Mouse (Mus musculus) midbrain, embryonic 15.5 days (tissue): Measurements from ENCODE around the gene Nudt16. TPM values are rescaled to one million over a fixed set of nuclear protein-coding genes. Genes with fewer than 3 reads are reported as not detected.
"Not testable (repeated sequence)": the region's sequence is repeated elsewhere in the genome, so short reads cannot be mapped to it uniquely, and the experiment has no call there.

Source experiments
- ATAC-seq: fragments of 200-750 bp; cut with Nextera tagmentation; replicated peaks from 2 replicates; pipeline ENCODE4 v1.8.0; 2017; ENCODE audit warnings: moderate TSS enrichment
- H3K27ac ChIP-seq: fragments of 300-500 bp; sonication (generic); 2 replicates; pipeline ENCODE4 v1.5.1; 2015; ENCODE audit warnings: mild to moderate bottlenecking, inconsistent platforms
- H3K27me3 ChIP-seq: fragments of 300-500 bp; sonication (generic); replicated peaks from 2 replicates; pipeline ENCODE4 v1.6.1; 2015; ENCODE audit warnings: inconsistent platforms
- H3K36me3 ChIP-seq: fragments of 300-500 bp; sonication (generic); replicated peaks from 2 replicates; pipeline ENCODE4 v1.6.1; 2015; ENCODE audit warnings: inconsistent platforms
- H3K4me1 ChIP-seq: fragments of 300-500 bp; sonication (generic); 2 replicates; pipeline ENCODE4 v1.6.1; 2015; ENCODE audit warnings: inconsistent platforms
- H3K4me2 ChIP-seq: fragments of 300-500 bp; sonication (generic); 2 replicates; pipeline ENCODE4 v1.6.1; 2015; ENCODE audit warnings: inconsistent platforms, mild to moderate bottlenecking, moderate library complexity
- H3K4me3 ChIP-seq: fragments of 300-500 bp; sonication (generic); 2 replicates; pipeline ENCODE4 v1.5.1; 2015; ENCODE audit warnings: mild to moderate bottlenecking, inconsistent platforms
- H3K9ac ChIP-seq: fragments of 300-500 bp; sonication (generic); 2 replicates; pipeline ENCODE4 v1.6.1; 2015; ENCODE audit warnings: mild to moderate bottlenecking, inconsistent platforms
- H3K9me3 ChIP-seq: fragments of 300-500 bp; sonication (generic); 2 replicates; pipeline ENCODE4 v1.6.1; 2016; ENCODE audit warnings: inconsistent platforms
- WGBS: fragments of 180-500 bp; shearing (Covaris S2); methylation state at CpG from one replicate; pipeline ENCODE4 v1.1.7; 2015; ENCODE audit warnings: mixed read lengths; 5-methylcytosine and 5-hydroxymethylcytosine counted together
- polyA plus RNA-seq: library from polyadenylated mRNA; unstranded; fragments of >200 nt; fragmentation: Nextera tagmentation; extraction: Ambion mirVana; gene quantifications from 2 replicates; pipeline ENCODE4 v1.2.1, GENCODE M21; 2015

Nudt16 gene
- polyA plus RNA-seq = 30.7 and 31.5 TPM in 2 replicates

GRCm38 (mm10) chr9:105131253-105132001, at the start of gene Nudt16:
Gene Nudt16, minus strand, starts transcription at chr9:105131824.
- H3K27me3 ChIP-seq = no peaks in the 10 kb centered on the region
- H3K4me1 ChIP-seq = peaks cover 21% of the 10 kb centered on the region
- under 1% methylated on average over 60 of the region's 60 CpGs for WGBS
- ATAC-seq = peak; percentile 97
- H3K4me2 ChIP-seq = peak within 1 kb of the TSS; percentile 66
- H3K4me3 ChIP-seq = peak within 1 kb of the TSS; percentile 79
- peak within 1 kb of the TSS; percentile 81 for H3K9ac ChIP-seq
- H3K36me3 ChIP-seq = no peaks in the 10 kb centered on the region
- H3K9me3 ChIP-seq = no peaks in the 10 kb centered on the region
- H3K27ac ChIP-seq = peak within 1 kb of the TSS; percentile 90

GRCm38 (mm10) chr9:105144992-105145391, 13.4 kb upstream of the Nudt16 start, which contains the start of gene 1700080E11Rik:
Gene 1700080E11Rik, minus strand, starts transcription at chr9:105145092.
- Histone ChIP-seq H3K4me3 (no peak within 1 kb of the TSS), H3K9me3 (no peaks in the 10 kb centered on the region), H3K36me3 (no peaks in the 10 kb centered on the region), H3K4me1 (no peaks in the 10 kb centered on the region), H3K27ac (no peak within 1 kb of the TSS), H3K9ac (no peak within 1 kb of the TSS), H3K27me3 (no peaks in the 10 kb centered on the region), H3K4me2 (no peak within 1 kb of the TSS)
- ATAC-seq = no peak
- 88% methylated on average over 6 of the region's 6 CpGs for WGBS

DNA sequence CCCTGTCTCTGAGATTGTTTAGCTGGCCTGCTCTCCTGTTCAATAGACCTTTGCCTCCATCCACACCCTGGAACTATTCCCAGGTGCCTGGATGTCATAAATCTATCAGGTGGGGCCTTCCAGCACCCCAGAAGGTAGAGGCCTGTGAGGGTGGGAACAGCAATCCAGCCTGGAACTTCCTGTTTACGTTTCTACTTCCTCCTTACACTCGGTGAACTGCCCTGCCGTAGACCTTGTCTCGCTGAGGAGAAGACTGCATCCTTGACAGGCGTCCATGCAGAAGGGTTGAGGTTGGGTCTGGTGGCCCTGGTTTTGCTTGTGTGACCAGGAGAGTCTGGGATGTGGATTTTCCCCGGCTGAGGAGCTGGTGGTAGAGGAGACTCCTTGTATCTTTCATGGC, 7.6 kb upstream of the Nudt16 start:
- Histone ChIP-seq H3K4me2 (no peak overlapping the region), H3K27me3 (no peaks in the 10 kb centered on the region), H3K4me1 (no peaks in the 10 kb centered on the region), H3K36me3 (no peaks in the 10 kb centered on the region), H3K27ac (no peak overlapping the region), H3K9ac (no peak overlapping the region), H3K9me3 (no peaks in the 10 kb centered on the region), H3K4me3 (no peak overlapping the region)
- 77% methylated on average over 6 of the region's 6 CpGs for WGBS
- no peak for ATAC-seq

DNA sequence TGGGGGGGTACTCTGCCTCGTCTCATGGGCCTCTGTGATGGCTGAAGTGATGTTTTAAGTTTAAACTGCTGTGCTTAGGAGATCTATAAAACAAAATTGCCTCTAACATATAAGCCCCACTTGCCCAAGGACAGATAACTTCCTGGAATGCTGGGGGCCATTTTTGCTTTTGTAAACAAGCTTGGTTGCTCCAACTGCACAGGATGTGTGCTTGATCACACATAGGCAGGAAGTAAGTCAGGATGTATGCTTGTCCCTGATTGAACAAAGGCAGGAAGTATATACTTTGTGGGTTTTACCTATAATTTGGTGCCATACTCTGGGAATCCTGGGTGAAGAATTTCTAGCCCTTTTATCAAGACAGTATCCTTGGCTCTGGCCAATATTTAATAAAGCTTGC, 4.8 kb upstream of the Nudt16 start:
- H3K4me3 ChIP-seq = no peak overlapping the region
- no peak overlapping the region for H3K27ac ChIP-seq
- no peak overlapping the region for H3K4me2 ChIP-seq
- H3K36me3 ChIP-seq = no peaks in the 10 kb centered on the region
- no peaks in the 10 kb centered on the region for H3K9me3 ChIP-seq
- no peaks in the 10 kb centered on the region for H3K27me3 ChIP-seq
- 22% methylated on average over 1 of the region's 1 CpGs for WGBS
- H3K9ac ChIP-seq = no peak overlapping the region
- no peak for ATAC-seq
- peaks cover 6% of the 10 kb centered on the region for H3K4me1 ChIP-seq

DNA sequence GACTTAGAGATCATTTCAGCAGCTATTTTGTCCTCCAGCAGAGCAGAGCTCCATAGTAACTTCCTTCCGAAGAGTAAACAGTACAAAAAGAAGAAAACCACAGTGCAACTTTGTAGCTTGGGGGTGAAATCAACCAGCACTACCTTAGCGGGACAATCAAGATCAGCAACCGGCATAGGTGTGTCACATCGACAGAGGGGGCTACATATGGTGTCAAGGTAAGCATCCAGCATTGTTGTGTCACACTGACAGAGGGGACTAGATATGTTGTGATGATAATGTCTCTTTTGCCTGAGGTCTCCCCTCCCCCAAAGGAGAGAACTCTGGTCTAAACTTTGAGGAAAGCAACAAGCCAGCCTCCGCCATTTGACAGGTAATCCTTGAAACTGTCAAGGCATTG, 2.9 kb upstream of the Nudt16 start:
- H3K9ac ChIP-seq = no peak overlapping the region
- H3K9me3 ChIP-seq = no peaks in the 10 kb centered on the region
- ATAC-seq = no peak
- no peaks in the 10 kb centered on the region for H3K27me3 ChIP-seq
- no peak overlapping the region for H3K27ac ChIP-seq
- 82% methylated on average over 5 of the region's 5 CpGs for WGBS
- no peak overlapping the region for H3K4me2 ChIP-seq
- H3K4me1 ChIP-seq = peaks cover 21% of the 10 kb centered on the region
- H3K36me3 ChIP-seq = no peaks in the 10 kb centered on the region
- no peak overlapping the region for H3K4me3 ChIP-seq

DNA sequence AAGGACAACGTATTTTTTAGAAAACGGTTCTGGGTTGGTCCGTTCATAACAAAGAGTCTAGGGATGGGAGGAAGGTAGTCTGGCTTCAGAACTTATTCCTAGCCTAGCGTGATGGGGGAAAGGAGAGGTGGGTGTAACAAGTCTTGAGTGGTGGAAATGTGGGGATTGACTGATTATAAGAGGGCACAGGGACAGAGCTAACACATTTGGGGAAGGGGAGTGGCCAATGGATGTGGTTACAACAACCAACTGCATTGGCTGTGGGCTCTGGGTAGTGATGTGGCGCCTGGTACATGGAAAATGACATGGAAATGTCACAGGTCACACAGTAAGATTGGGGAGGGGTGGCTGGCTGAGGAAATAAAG, 361 bp upstream of the Nudt16 start:
- H3K4me3 ChIP-seq = peak overlapping the region; percentile 79
- peak; percentile 50 for ATAC-seq
- WGBS = 21% methylated on average over 5 of the region's 5 CpGs
- no peaks in the 10 kb centered on the region for H3K27me3 ChIP-seq
- H3K36me3 ChIP-seq = no peaks in the 10 kb centered on the region
- peak overlapping the region; percentile 90 for H3K27ac ChIP-seq
- no peaks in the 10 kb centered on the region for H3K9me3 ChIP-seq
- peaks cover 21% of the 10 kb centered on the region for H3K4me1 ChIP-seq
- H3K9ac ChIP-seq = peak overlapping the region; percentile 81
- peak overlapping the region; percentile 66 for H3K4me2 ChIP-seq

- 94% methylated on average over 8 of the region's 8 CpGs for WGBS
- Histone ChIP-seq H3K27ac (no peak overlapping the region), H3K4me1 (peaks cover 21% of the 10 kb centered on the region), H3K36me3 (no peaks in the 10 kb centered on the region), H3K27me3 (no peaks in the 10 kb centered on the region), H3K4me3 (no peak overlapping the region), H3K4me2 (peak overlapping the region; percentile 66; the same call in 1 of the 2 replicates), H3K9me3 (no peaks in the 10 kb centered on the region), H3K9ac (no peak overlapping the region)
- 0 out of 2 replicates have a peak, but pooled peaks have one; percentile 6 for ATAC-seq
Measured at GRCm38 (mm10) chr9:105130331-105130730, 1.3 kb downstream of the Nudt16 start.

DNA sequence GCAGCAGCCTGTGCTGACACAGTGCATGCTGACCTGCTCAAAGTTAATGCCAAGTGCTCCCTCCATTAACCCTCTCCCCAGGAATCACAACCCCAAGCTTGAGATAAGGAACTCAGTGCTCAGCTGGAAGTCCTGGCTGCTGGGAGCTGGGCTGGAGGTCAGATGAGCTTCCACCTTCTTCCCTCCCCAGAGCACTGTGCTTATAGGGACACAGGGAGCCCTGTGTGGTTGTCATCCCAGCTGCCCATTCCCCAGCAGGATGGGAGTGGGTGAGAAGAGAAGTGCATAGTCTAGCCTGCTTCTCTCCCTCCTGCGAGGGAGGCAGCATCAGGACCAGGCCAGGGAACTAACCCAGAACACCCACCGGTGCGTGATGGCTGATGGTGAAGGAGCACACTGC, 6.4 kb downstream of the Nudt16 start:
- H3K9me3 ChIP-seq, H3K4me3 ChIP-seq, ATAC-seq, H3K4me1 ChIP-seq, H3K36me3 ChIP-seq, H3K27me3 ChIP-seq, H3K9ac ChIP-seq, H3K4me2 ChIP-seq, H3K27ac ChIP-seq: not testable (repeated sequence)
- WGBS = 84% methylated on average over 3 of the region's 3 CpGs

- no peak for ATAC-seq
- WGBS = 74% methylated on average over 5 of the region's 5 CpGs
- no peaks in the 10 kb centered on the region for H3K9me3 ChIP-seq
Measured at GRCm38 (mm10) chr9:105103893-105104292, 27.7 kb downstream of the Nudt16 start.

GRCm38 (mm10) chr9:105101911-105102310, 29.7 kb downstream of the Nudt16 start:
- Histone ChIP-seq H3K27ac (no peak overlapping the region), H3K9me3 (no peaks in the 10 kb centered on the region), H3K4me3 (no peak overlapping the region), H3K9ac (no peak overlapping the region), H3K36me3 (no peaks in the 10 kb centered on the region), H3K4me1 (no peaks in the 10 kb centered on the region), H3K27me3 (no peaks in the 10 kb centered on the region), H3K4me2 (no peak overlapping the region)
- 57% methylated on average over 1 of the region's 1 CpGs for WGBS
- no peak for ATAC-seq

More at GRCm38 (mm10) chr9:105103893-105104292, 27.7 kb downstream of the Nudt16 start:
- Histone ChIP-seq H3K4me1 (no peaks in the 10 kb centered on the region), H3K27me3 (no peaks in the 10 kb centered on the region), H3K4me2 (no peak overlapping the region), H3K9ac (no peak overlapping the region), H3K27ac (no peak overlapping the region), H3K36me3 (no peaks in the 10 kb centered on the region), H3K4me3 (no peak overlapping the region)

- 72% methylated on average over 15 of the region's 15 CpGs for WGBS
- H3K4me3 ChIP-seq = no peak overlapping the region
- no peaks in the 10 kb centered on the region for H3K9me3 ChIP-seq
- no peak overlapping the region for H3K4me2 ChIP-seq
- H3K4me1 ChIP-seq = no peaks in the 10 kb centered on the region
- H3K27ac ChIP-seq = no peak overlapping the region
- H3K9ac ChIP-seq = no peak overlapping the region
- no peaks in the 10 kb centered on the region for H3K27me3 ChIP-seq
- H3K36me3 ChIP-seq = no peaks in the 10 kb centered on the region
- no peak for ATAC-seq
Measured at GRCm38 (mm10) chr9:105100807-105101570, 30.6 kb downstream of the Nudt16 start.

- H3K36me3 ChIP-seq = peaks cover 13% of the 10 kb centered on the region; the same call in 1 of the 2 replicates
- H3K4me3 ChIP-seq = no peak overlapping the region
- H3K27ac ChIP-seq = no peak overlapping the region
- H3K4me2 ChIP-seq = no peak overlapping the region
- no peaks in the 10 kb centered on the region for H3K27me3 ChIP-seq
- no peaks in the 10 kb centered on the region for H3K4me1 ChIP-seq
- ATAC-seq = no peak
- no peaks in the 10 kb centered on the region for H3K9me3 ChIP-seq
- 94% methylated on average over 3 of the region's 3 CpGs for WGBS
- H3K9ac ChIP-seq = no peak overlapping the region
Measured at GRCm38 (mm10) chr9:105080246-105080645, 51.4 kb downstream of the Nudt16 start.
